Mouse (Mus musculus): ENCODE results near the gene Sema4f.
A peak's percentile ranks its signal among the peaks of the same experiment; 100 is the strongest.

DNA sequence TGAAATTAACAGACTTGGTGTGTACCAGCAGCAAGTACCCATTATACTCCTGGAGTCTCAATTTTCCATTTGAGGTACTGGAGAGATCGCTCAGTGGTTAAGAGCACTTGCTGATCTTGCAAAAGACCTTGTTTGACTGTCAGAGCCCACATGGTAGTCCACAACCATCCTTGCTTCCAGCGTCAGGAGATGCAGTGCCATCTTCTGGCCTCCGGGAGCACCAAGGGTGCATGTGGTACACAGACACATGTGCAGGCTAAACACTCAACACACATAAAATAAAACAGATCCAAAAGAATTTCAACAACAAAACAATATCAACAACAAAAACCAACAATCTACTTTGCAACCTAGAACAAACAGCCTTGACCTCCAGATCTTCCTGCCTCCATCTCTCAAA, 14.6 kb downstream of the Sema4f start:
- peak; percentile 16 to 46; a peak in 2 of 4 replicates for TF ChIP-seq CTCF (conservative IDR thresholded peaks at IDR 0.05 in 1 of 2, IDR thresholded peaks at IDR 0.05 in 1 of 2; ENCODE audit: low read depth in 2 of 2, low read length in 2 of 2)
- TF ChIP-seq USF1 (IDR thresholded peaks at IDR 0.05; ENCODE audit: low read depth, low read length): no peak
